Mouse (Mus musculus) CD8-positive naive resting alpha-beta T cell, adult 2 months (primary cell): Measurements from ENCODE around the gene Cd151.

Source experiments
- DNase-seq, 2 experiments: peaks; one replicate each; pipeline ENCODE4 v3.0.0; 2022; ENCODE audit warnings: low read depth in 2 of 2, low spot score in 2 of 2

Cd151 gene

GRCm38 (mm10) chr7:141472226-141472625 lies 5.0 kb downstream of the Cd151 start:
- no peak for DNase-seq

GRCm38 (mm10) chr7:141472763-141473162 lies 5.6 kb downstream of the Cd151 start:
- DNase-seq, result no peak

- DNase-seq, result no peak
Observed at GRCm38 (mm10) chr7:141474160-141474559, 7.0 kb downstream of the Cd151 start.

GRCm38 (mm10) chr7:141475011-141475804 lies 8.0 kb downstream of the Cd151 start, which contains the start of the genes Polr2l and Tspan4:
Polr2l (minus strand) TSS chr7:141475132.
Tspan4 (plus strand) TSS chr7:141475240.
- DNase-seq, result peak; percentile 79 to 84

GRCm38 (mm10) chr7:141475805-141476158 lies 8.6 kb downstream of the Cd151 start:
- DNase-seq, result no peak

GRCm38 (mm10) chr7:141476226-141476980 lies 9.2 kb downstream of the Cd151 start:
- DNase-seq, result no peak

- no peak for DNase-seq
Observed at GRCm38 (mm10) chr7:141476981-141477370, 9.8 kb downstream of the Cd151 start.

- no peak for DNase-seq
Observed at GRCm38 (mm10) chr7:141477578-141478269, 10.5 kb downstream of the Cd151 start.

GRCm38 (mm10) chr7:141478270-141478748 lies 11.1 kb downstream of the Cd151 start:
- DNase-seq, result no peak

GRCm38 (mm10) chr7:141480842-141481497 lies 13.8 kb downstream of the Cd151 start:
- DNase-seq, result peak; percentile 63 to 71

- DNase-seq, result no peak
Observed at GRCm38 (mm10) chr7:141481498-141482401, 14.6 kb downstream of the Cd151 start.

- no peak for DNase-seq
Observed at GRCm38 (mm10) chr7:141482531-141483024, 15.4 kb downstream of the Cd151 start.

GRCm38 (mm10) chr7:141483114-141483653 lies 16.0 kb downstream of the Cd151 start:
- no peak for DNase-seq

- DNase-seq, result no peak
Observed at GRCm38 (mm10) chr7:141484186-141485120, 17.3 kb downstream of the Cd151 start.

- DNase-seq, result no peak
Observed at GRCm38 (mm10) chr7:141485186-141485585, 18.0 kb downstream of the Cd151 start.

- DNase-seq, result no peak
Observed at GRCm38 (mm10) chr7:141485606-141486005, 18.4 kb downstream of the Cd151 start.

GRCm38 (mm10) chr7:141486239-141486638 lies 19.0 kb downstream of the Cd151 start:
- DNase-seq, result no peak

GRCm38 (mm10) chr7:141487141-141487540 lies 19.9 kb downstream of the Cd151 start:
- DNase-seq, result no peak
